In genomic region chr1:159358713-159359112, GRCm38 (mm10) we compare ENCODE assay signal across 15 mouse cellular contexts.
"Had no signal": no experiment of that assay in that cellular context is flagged by ENCODE, and none has a peak within 500 bp of the region (broad histone marks: within the 10 kb centered on the region; RNA-seq: fewer than 3 reads in every experiment).

No protein-coding gene starts in this region.

- H3K4me3 ChIP-seq: liver, embryonic 12.5 days; megakaryocyte, embryonic 14.5 days; myocyte; neural tube, embryonic 12.5 days had no signal

- H3K27me3 ChIP-seq: liver, embryonic 12.5 days; megakaryocyte, embryonic 14.5 days; neural tube, embryonic 12.5 days had no signal

- ATAC-seq: liver, embryonic 12.5 days had no signal

- H3K27ac ChIP-seq: liver, embryonic 12.5 days; liver, embryonic 14.5 days; macrophage; neural tube, embryonic 12.5 days had no signal

- DNase-seq: lung, adult 18-20 months; lung, embryonic 14.5 days; lung, postnatal 10 days; lung, postnatal 36 days; right cerebral cortex, postnatal 14 days; thymus, adult 2 months; thymus, postnatal 25 days; thymus, postnatal 4 days had no signal

- H3K4me1 ChIP-seq: liver, embryonic 12.5 days; neural tube, embryonic 12.5 days had no signal

- H3K4me2 ChIP-seq: liver, embryonic 12.5 days; lung, embryonic 14.5 days; midbrain, embryonic 11.5 days; neural tube, embryonic 12.5 days had no signal

- H3K9me3 ChIP-seq: liver, embryonic 12.5 days; neural tube, embryonic 12.5 days had no signal

- H3K9ac ChIP-seq: liver, embryonic 12.5 days; liver, embryonic 14.5 days; lung, embryonic 14.5 days; neural tube, embryonic 12.5 days had no signal
